29 mouse cellular contexts compared by ENCODE assay signal in genomic region chr11:116423214-116423613, GRCm38 (mm10). TPM values are rescaled to one million over a fixed set of nuclear protein-coding genes. Genes with fewer than 3 reads are reported as not detected.
DNase-seq lines count a peak whose midpoint lies in the region; ATAC-seq lines count a peak whose summit lies in the region.
"Had no signal": no experiment of that assay in that cellular context is flagged by ENCODE, and none has a peak within 500 bp of the region (broad histone marks: within the 10 kb centered on the region; RNA-seq: fewer than 3 reads in every experiment).

No protein-coding gene starts in this region.

- no peaks in the 10 kb centered on the region for H3K27me3 ChIP-seq in forebrain, embryonic 11.5 days (ENCODE audit: control insufficient read depth, insufficient read depth, low read length)
- H3K27me3 ChIP-seq in forebrain, embryonic 16.5 days (replicated peaks; ENCODE audit: control insufficient read depth, insufficient read depth, low read length): no peaks in the 10 kb centered on the region
- H3K27me3 ChIP-seq in midbrain, embryonic 16.5 days (ENCODE audit: control insufficient read depth, insufficient read depth, low read depth, low read length): no peaks in the 10 kb centered on the region
- H3K27me3 ChIP-seq: embryonic facial prominence, embryonic 15.5 days; forebrain, embryonic 13.5 days; hindbrain, embryonic 12.5 days; midbrain, embryonic 15.5 days; neural tube, embryonic 12.5 days; Patski; stomach, embryonic 15.5 days had no signal

- no peak overlapping the region for H3K4me3 ChIP-seq in forebrain, embryonic 11.5 days (ENCODE audit: low read depth, low read length)
- H3K4me3 ChIP-seq in forebrain, embryonic 16.5 days (replicated peaks; ENCODE audit: low read length): no peak overlapping the region
- no peak overlapping the region for H3K4me3 ChIP-seq in midbrain, embryonic 16.5 days (ENCODE audit: low read depth, low read length)
- H3K4me3 ChIP-seq: embryonic facial prominence, embryonic 10.5 days; embryonic facial prominence, embryonic 15.5 days; forebrain, embryonic 13.5 days; hindbrain, embryonic 12.5 days; midbrain, embryonic 10.5 days; midbrain, embryonic 15.5 days; neural tube, embryonic 12.5 days; stomach, embryonic 15.5 days had no signal

- WGBS in forebrain, embryonic 11.5 days: 90% methylated on average over 6 of the region's 6 CpGs
- WGBS in forebrain, embryonic 16.5 days: 78% methylated on average over 6 of the region's 6 CpGs
- 91% methylated on average over 6 of the region's 6 CpGs for WGBS in midbrain, embryonic 16.5 days

- H3K36me3 ChIP-seq in forebrain, embryonic 11.5 days (ENCODE audit: control insufficient read depth, insufficient read depth, low read length): no peaks in the 10 kb centered on the region
- H3K36me3 ChIP-seq in forebrain, embryonic 16.5 days (ENCODE audit: control insufficient read depth, insufficient read depth): no peaks in the 10 kb centered on the region
- no peaks in the 10 kb centered on the region for H3K36me3 ChIP-seq in midbrain, embryonic 16.5 days (ENCODE audit: control insufficient read depth, insufficient read depth, low read length)
- H3K36me3 ChIP-seq: embryonic facial prominence, embryonic 10.5 days; embryonic facial prominence, embryonic 15.5 days; hindbrain, embryonic 12.5 days; midbrain, embryonic 10.5 days; midbrain, embryonic 15.5 days; neural tube, embryonic 12.5 days; stomach, embryonic 15.5 days had no signal

- H3K9me3 ChIP-seq in forebrain, embryonic 11.5 days (ENCODE audit: control insufficient read depth, low read length): no peaks in the 10 kb centered on the region
- H3K9me3 ChIP-seq in forebrain, embryonic 16.5 days (ENCODE audit: control insufficient read depth, low read length): no peaks in the 10 kb centered on the region
- H3K9me3 ChIP-seq in midbrain, embryonic 16.5 days (replicated peaks; ENCODE audit: control insufficient read depth, low read length, poor library complexity, severe bottlenecking): no peaks in the 10 kb centered on the region
- H3K9me3 ChIP-seq: embryonic facial prominence, embryonic 10.5 days; embryonic facial prominence, embryonic 15.5 days; forebrain, embryonic 13.5 days; hindbrain, embryonic 12.5 days; midbrain, embryonic 10.5 days; midbrain, embryonic 15.5 days; neural tube, embryonic 12.5 days; stomach, embryonic 15.5 days had no signal

- no peaks in the 10 kb centered on the region for H3K4me1 ChIP-seq in forebrain, embryonic 11.5 days (replicated peaks; ENCODE audit: control insufficient read depth, insufficient read depth, low read length)
- H3K4me1 ChIP-seq in forebrain, embryonic 16.5 days (replicated peaks; ENCODE audit: control insufficient read depth, insufficient read depth, low read length): no peaks in the 10 kb centered on the region
- H3K4me1 ChIP-seq in midbrain, embryonic 16.5 days (ENCODE audit: control insufficient read depth, insufficient read depth, low read length): no peaks in the 10 kb centered on the region
- H3K4me1 ChIP-seq: forebrain, embryonic 13.5 days; midbrain, embryonic 15.5 days; neural tube, embryonic 12.5 days had no signal

- H3K27ac ChIP-seq in forebrain, embryonic 11.5 days (ENCODE audit: low read depth, low read length): no peak overlapping the region
- no peak overlapping the region for H3K27ac ChIP-seq in forebrain, embryonic 16.5 days (ENCODE audit: low read length)
- no peak overlapping the region for H3K27ac ChIP-seq in midbrain, embryonic 16.5 days (ENCODE audit: low read length)
- H3K27ac ChIP-seq: embryonic facial prominence, embryonic 10.5 days; embryonic facial prominence, embryonic 15.5 days; forebrain, embryonic 13.5 days; hindbrain, embryonic 12.5 days; midbrain, embryonic 10.5 days; midbrain, embryonic 15.5 days; neural tube, embryonic 12.5 days had no signal

- no peak for ATAC-seq in forebrain, embryonic 11.5 days (replicated peaks; ENCODE audit: low FRiP score)
- ATAC-seq in forebrain, embryonic 16.5 days: no peak
- ATAC-seq in megakaryocyte, adult 5-6 weeks (ENCODE audit: poor library complexity, severe bottlenecking): no peak
- ATAC-seq in midbrain, embryonic 16.5 days: no peak
- ATAC-seq: forebrain, embryonic 13.5 days; intestine, postnatal 0 days; midbrain, embryonic 15.5 days; Patski had no signal

- peak; percentile 30 for DNase-seq in forebrain, embryonic 11.5 days (ENCODE audit: low spot score)
- DNase-seq in CD4-positive helper T cell, adult 2 months (ENCODE audit: low read depth, low spot score): peak; percentile 58
- peak; percentile 4 for DNase-seq in ZHBTc4 (ENCODE audit: low read depth, low spot score)
- peak; percentile 34 for DNase-seq in naive thymus-derived CD4-positive, alpha-beta T cell, adult 2 months (ENCODE audit: low read depth)
- DNase-seq: adrenal gland, postnatal 36 days; cerebellum, adult 8-10 months; cerebellum, postnatal 25 days; gastrocnemius, postnatal 25 days; kidney, postnatal 14 days; layer of hippocampus, adult 9-11 months; liver; lung, adult 18-20 months; right cerebral cortex, adult 18-20 months; thymus, adult 18-20 months had no signal

- H3K4me2 ChIP-seq in forebrain, embryonic 11.5 days (ENCODE audit: low read depth, low read length, severe bottlenecking): no peak overlapping the region
- no peak overlapping the region for H3K4me2 ChIP-seq in forebrain, embryonic 16.5 days (ENCODE audit: low read length)
- H3K4me2 ChIP-seq in midbrain, embryonic 16.5 days (ENCODE audit: low read length): no peak overlapping the region
- H3K4me2 ChIP-seq: embryonic facial prominence, embryonic 15.5 days; forebrain, embryonic 13.5 days; heart, embryonic 11.5 days; hindbrain, embryonic 12.5 days; midbrain, embryonic 15.5 days; neural tube, embryonic 12.5 days; stomach, embryonic 15.5 days had no signal

- H3K9ac ChIP-seq in forebrain, embryonic 11.5 days (ENCODE audit: low read length): no peak overlapping the region
- H3K9ac ChIP-seq in forebrain, embryonic 16.5 days (replicated peaks; ENCODE audit: low read depth, low read length): no peak overlapping the region
- H3K9ac ChIP-seq in midbrain, embryonic 16.5 days (ENCODE audit: low read depth, low read length): no peak overlapping the region
- H3K9ac ChIP-seq: embryonic facial prominence, embryonic 15.5 days; forebrain, embryonic 13.5 days; hindbrain, embryonic 12.5 days; midbrain, embryonic 15.5 days; neural tube, embryonic 12.5 days; stomach, embryonic 15.5 days had no signal

RNA-seq across cellular contexts. Expression of gene Rnf157, which starts 10.4 kb away (rescaled TPM):
- polyA plus RNA-seq in forebrain, embryonic 11.5 days (2014; fragmentation: Nextera tagmentation; extraction: Ambion mirVana): 25.0 and 26.1 TPM in 2 replicates
- polyA plus RNA-seq in forebrain, embryonic 16.5 days (2015; fragmentation: Nextera tagmentation; extraction: Ambion mirVana): 37.4 and 40.7 TPM in 2 replicates
- 6.2 and 7.0 TPM in 2 replicates for total RNA-seq in megakaryocyte, adult 5-6 weeks (2015)
- total RNA-seq in megakaryocyte, adult 5-6 weeks (2017): 5.7 and 7.1 TPM in 2 replicates
- 32.3 and 41.8 TPM in 2 replicates for polyA plus RNA-seq in midbrain, embryonic 16.5 days (2015; fragmentation: Nextera tagmentation; extraction: Ambion mirVana)

RNA-seq across cellular contexts. Expression of gene Ubald2, which starts 10.7 kb away (rescaled TPM):
- polyA plus RNA-seq in forebrain, embryonic 11.5 days (2014; fragmentation: Nextera tagmentation; extraction: Ambion mirVana): 80.2 and 83.7 TPM in 2 replicates
- polyA plus RNA-seq in forebrain, embryonic 16.5 days (2015; fragmentation: Nextera tagmentation; extraction: Ambion mirVana): 45.1 and 53.4 TPM in 2 replicates
- 94.1 and 112 TPM in 2 replicates for total RNA-seq in megakaryocyte, adult 5-6 weeks (2015)
- total RNA-seq in megakaryocyte, adult 5-6 weeks (2017): 58.4 and 64.0 TPM in 2 replicates
- 36.2 and 36.3 TPM in 2 replicates for polyA plus RNA-seq in midbrain, embryonic 16.5 days (2015; fragmentation: Nextera tagmentation; extraction: Ambion mirVana)

RNA-seq across cellular contexts. Expression of gene Qrich2, which starts 42.8 kb away (rescaled TPM):
- not detected in 2 replicates for polyA plus RNA-seq in forebrain, embryonic 11.5 days (2014; fragmentation: Nextera tagmentation; extraction: Ambion mirVana)
- polyA plus RNA-seq in forebrain, embryonic 16.5 days (2015; fragmentation: Nextera tagmentation; extraction: Ambion mirVana): 0.09 TPM in 1 of 2 replicates, not detected in the other
- total RNA-seq in megakaryocyte, adult 5-6 weeks (2015): not detected in 2 replicates
- 0.18 and 0.65 TPM in 2 replicates for total RNA-seq in megakaryocyte, adult 5-6 weeks (2017)
- polyA plus RNA-seq in midbrain, embryonic 16.5 days (2015; fragmentation: Nextera tagmentation; extraction: Ambion mirVana): 0.08 TPM in 1 of 2 replicates, not detected in the other
- total RNA-seq: adrenal gland, postnatal 36 days; gastrocnemius, postnatal 25 days; MEL had no signal
- polyA plus RNA-seq: forebrain, embryonic 13.5 days; midbrain, embryonic 15.5 days; neural tube, embryonic 12.5 days had no signal

Comparison
In these comparisons a context has a peak if more than half of its experiments do, and no peak if none do; other contexts are left out.
1. DNase-seq: peak in every context shown above with its lines; median percentile 58 in CD4-positive helper T cell, adult 2 months; 34 in naive thymus-derived CD4-positive, alpha-beta T cell, adult 2 months; 30 in forebrain, embryonic 11.5 days; 4 in ZHBTc4.